Mouse (Mus musculus) kidney, postnatal 0 days (tissue): Measurements from ENCODE around the gene Dlk1. TPM values are rescaled to one million over a fixed set of nuclear protein-coding genes. Genes with fewer than 3 reads are reported as not detected.

Source experiments
- ATAC-seq: fragments of 200-750 bp; cut with Nextera tagmentation; replicated peaks from 2 replicates; pipeline ENCODE4 v1.8.0; 2017; ENCODE audit warnings: low read depth, moderate number of reproducible peaks, moderate TSS enrichment, moderate library complexity; ENCODE audit not compliant: low FRiP score
- DNase-seq: peaks from one replicate; pipeline ENCODE4 v3.0.0-alpha.2; 2016; ENCODE audit warnings: low spot score
- H3K27ac ChIP-seq: fragments of 300-500 bp; sonication (generic); 2 replicates; pipeline ENCODE4 v1.5.1; 2014; ENCODE audit warnings: mild to moderate bottlenecking
- H3K27me3 ChIP-seq: fragments of 300-500 bp; sonication (generic); 2 replicates; pipeline ENCODE4 v1.6.1; 2014; ENCODE audit warnings: low read length, mixed read lengths; ENCODE audit not compliant: insufficient read depth
- H3K36me3 ChIP-seq: fragments of 300-500 bp; sonication (generic); 2 replicates; pipeline ENCODE4 v1.6.1; 2014; ENCODE audit warnings: low read length, mixed read lengths; ENCODE audit not compliant: insufficient read depth
- H3K4me1 ChIP-seq: fragments of 300-500 bp; sonication (generic); replicated peaks from 2 replicates; pipeline ENCODE4 v1.6.1; 2014; ENCODE audit warnings: antibody characterized with exemption, low read length, mixed read lengths; ENCODE audit not compliant: insufficient read depth
- H3K4me2 ChIP-seq: fragments of 300-500 bp; sonication (generic); 2 replicates; pipeline ENCODE4 v1.6.1; 2014; ENCODE audit warnings: mild to moderate bottlenecking, low read length, moderate library complexity, mixed read lengths
- H3K4me3 ChIP-seq: fragments of 300-500 bp; sonication (generic); replicated peaks from 2 replicates; pipeline ENCODE4 v1.5.1; 2014; ENCODE audit warnings: low read depth, low read length
- H3K9ac ChIP-seq: fragments of 300-500 bp; sonication (generic); 2 replicates; pipeline ENCODE4 v1.6.1; 2014; ENCODE audit warnings: low read depth, low read length
- H3K9me3 ChIP-seq: fragments of 300-500 bp; sonication (generic); replicated peaks from 2 replicates; pipeline ENCODE4 v1.6.1; 2016; ENCODE audit warnings: low read length, inconsistent platforms, mixed read lengths
- CTCF ChIP-seq: IDR thresholded peaks from 2 replicates; pipeline ENCODE4 v1.5.1; 2016; ENCODE audit warnings: antibody characterized with exemption, low read depth, mild to moderate bottlenecking, moderate library complexity
- WGBS: fragments of 180-500 bp; shearing (Covaris S2); extraction: QIAGEN DNeasy Blood & Tissue Kit; methylation state at CpG from one replicate; pipeline ENCODE4 v1.1.7; 2014; 5-methylcytosine and 5-hydroxymethylcytosine counted together
- polyA plus RNA-seq: library from polyadenylated mRNA; unstranded; fragments of >200 nt; fragmentation: Nextera tagmentation; extraction: Ambion mirVana; gene quantifications from 2 replicates; pipeline ENCODE4 v1.2.1, GENCODE M21; 2015

The Dlk1 gene
- polyA plus RNA-seq, 1 experiment from 2014 or later, result 31.1 TPM

DNA sequence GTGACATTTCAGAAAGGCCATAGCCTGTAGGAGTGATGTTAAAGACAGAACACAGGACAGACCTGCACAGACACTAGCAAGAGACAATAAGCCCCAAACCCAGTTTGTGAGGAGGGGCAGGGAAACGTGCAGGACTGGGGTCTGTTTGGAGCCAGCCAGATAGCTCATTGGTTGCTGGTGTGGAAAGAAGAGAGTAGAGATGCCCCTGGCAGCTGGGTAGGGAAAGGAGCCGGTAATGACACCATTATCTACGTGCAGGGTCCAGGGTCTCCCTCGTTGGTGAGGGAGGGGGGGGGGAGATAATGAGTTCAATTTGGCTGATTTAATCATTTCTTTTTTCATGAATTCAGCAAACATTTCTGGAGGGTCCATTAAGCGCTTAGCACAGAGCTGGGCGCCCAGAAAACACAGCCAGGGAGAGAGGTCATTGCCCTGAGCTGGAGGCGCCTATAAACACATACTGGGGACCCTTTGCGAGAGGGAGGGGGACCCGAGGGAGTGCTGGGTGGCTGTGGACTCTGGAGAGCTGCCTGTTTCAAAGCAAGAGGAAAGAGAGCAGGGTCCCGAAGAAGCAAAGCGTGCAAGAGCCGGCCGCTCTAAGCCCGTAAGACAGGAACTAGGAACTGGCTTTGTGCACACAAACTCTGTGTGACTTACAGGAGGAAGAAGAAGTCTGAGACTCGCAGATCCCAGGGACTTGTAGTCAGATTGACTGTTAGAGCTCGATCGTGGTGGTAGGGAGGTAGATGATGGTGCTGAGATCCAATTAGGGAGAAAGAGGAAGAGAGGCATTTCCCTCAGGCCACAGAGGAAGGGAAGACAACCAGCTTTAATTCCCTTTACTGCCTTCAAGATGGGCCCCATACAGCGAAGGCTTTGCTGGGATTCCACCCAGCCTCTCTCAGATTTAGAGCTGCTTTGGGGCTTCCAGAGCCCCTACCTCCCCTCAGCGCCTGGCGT lies 56.2 kb downstream of the Dlk1 start:
- H3K27me3 ChIP-seq, result no peaks in the 10 kb centered on the region
- peaks cover 9% of the 10 kb centered on the region; the same call in 1 of the 2 replicates for H3K4me1 ChIP-seq
- H3K9me3 ChIP-seq, result no peaks in the 10 kb centered on the region
- no peak overlapping the region for H3K9ac ChIP-seq
- no peak overlapping the region for H3K4me3 ChIP-seq
- peak; percentile 16 for DNase-seq
- no peak overlapping the region for H3K4me2 ChIP-seq
- TF ChIP-seq CTCF, result no peak
- ATAC-seq, result no peak
- H3K36me3 ChIP-seq, result no peaks in the 10 kb centered on the region
- no peak overlapping the region for H3K27ac ChIP-seq
- WGBS, result 27% methylated on average over 20 of the region's 20 CpGs

DNA sequence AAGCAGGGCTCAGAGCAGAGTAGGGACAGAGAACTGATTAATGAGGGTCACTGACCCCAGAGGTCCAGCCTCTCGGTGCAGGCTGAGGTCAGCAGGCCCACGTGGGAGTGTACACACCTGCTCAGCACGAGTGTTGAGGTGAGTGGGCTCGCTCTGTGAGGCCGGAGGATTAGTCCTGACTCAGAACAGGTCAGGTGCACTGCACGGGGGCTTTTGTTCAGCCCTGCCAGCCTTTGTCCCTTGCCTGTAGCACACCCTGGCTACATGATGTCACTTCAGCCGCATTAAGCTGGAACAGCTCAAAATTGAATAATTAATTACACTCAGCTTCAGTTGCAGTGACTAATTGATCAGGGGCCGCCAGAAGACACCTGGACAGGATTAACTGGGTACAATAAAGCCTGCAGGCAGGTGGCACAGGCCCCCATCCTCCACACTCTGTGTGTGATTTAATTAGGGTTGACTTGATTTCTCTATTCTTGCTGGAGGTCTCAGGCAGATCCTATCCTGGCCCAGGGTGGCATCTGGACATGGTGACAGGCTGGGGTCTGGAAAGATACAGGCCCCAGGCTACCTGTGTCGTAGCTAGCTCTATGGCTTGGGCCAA lies 57.0 kb downstream of the Dlk1 start:
- H3K36me3 ChIP-seq, result no peaks in the 10 kb centered on the region
- H3K4me2 ChIP-seq, result no peak overlapping the region
- no peaks in the 10 kb centered on the region for H3K9me3 ChIP-seq
- peaks cover 9% of the 10 kb centered on the region; the same call in 1 of the 2 replicates for H3K4me1 ChIP-seq
- ATAC-seq, result peak; percentile 61; the same call in 1 of the 2 replicates
- H3K9ac ChIP-seq, result no peak overlapping the region
- no peak for DNase-seq
- TF ChIP-seq CTCF, result no peak
- WGBS, result 32% methylated on average over 9 of the region's 9 CpGs
- no peaks in the 10 kb centered on the region for H3K27me3 ChIP-seq
- H3K4me3 ChIP-seq, result no peak overlapping the region
- no peak overlapping the region for H3K27ac ChIP-seq

GRCm38 (mm10) chr12:109510247-109510646 lies 57.6 kb downstream of the Dlk1 start:
- no peak for TF ChIP-seq CTCF
- Histone ChIP-seq H3K4me2 (no peak overlapping the region), H3K4me1 (peaks cover 9% of the 10 kb centered on the region; the same call in 1 of the 2 replicates), H3K9me3 (no peaks in the 10 kb centered on the region), H3K27me3 (no peaks in the 10 kb centered on the region), H3K27ac (no peak overlapping the region), H3K4me3 (no peak overlapping the region), H3K36me3 (no peaks in the 10 kb centered on the region), H3K9ac (no peak overlapping the region)
- ATAC-seq, result no peak
- DNase-seq, result no peak
- WGBS, result 69% methylated on average over 8 of the region's 8 CpGs

- TF ChIP-seq CTCF, result no peak
- Histone ChIP-seq H3K4me3 (no peak overlapping the region), H3K27ac (no peak overlapping the region), H3K9ac (no peak overlapping the region), H3K27me3 (no peaks in the 10 kb centered on the region), H3K4me2 (no peak overlapping the region), H3K4me1 (peaks cover 9% of the 10 kb centered on the region; the same call in 1 of the 2 replicates), H3K9me3 (no peaks in the 10 kb centered on the region), H3K36me3 (no peaks in the 10 kb centered on the region)
- DNase-seq, result no peak
- no peak for ATAC-seq
- WGBS, result 71% methylated on average over 8 of the region's 8 CpGs
These were observed 58.8 kb downstream of the Dlk1 start for GRCm38 (mm10) chr12:109511456-109511855.

- no peaks in the 10 kb centered on the region for H3K27me3 ChIP-seq
- no peak overlapping the region for H3K4me3 ChIP-seq
- no peak overlapping the region for H3K9ac ChIP-seq
- H3K4me2 ChIP-seq, result no peak overlapping the region
- TF ChIP-seq CTCF, result no peak
- no peaks in the 10 kb centered on the region for H3K36me3 ChIP-seq
- 0 out of 2 replicates have a peak, but pooled peaks have one; percentile 11 for ATAC-seq
- H3K9me3 ChIP-seq, result no peaks in the 10 kb centered on the region
- H3K4me1 ChIP-seq, result peaks cover 9% of the 10 kb centered on the region; the same call in 1 of the 2 replicates
- peak; percentile 49 for DNase-seq
- no peak overlapping the region for H3K27ac ChIP-seq
- 22% methylated on average over 13 of the region's 13 CpGs for WGBS
These were observed 59.7 kb downstream of the Dlk1 start for GRCm38 (mm10) chr12:109512151-109512907.

Other genes starting within 250 kb of the Dlk1 start
- 0.13 TPM in 2 replicates for gene Rtl1, start 147.5 kb downstream of the Dlk1 start, polyA plus RNA-seq